Mouse (Mus musculus): ENCODE measurements at regions not wholly inside any gene's neighbourhood (a gene's known extent, or its start where the extent isn't known, plus 50 kb on each side); places are given as distances from the start of the nearest gene placed in this dataset.

DNA sequence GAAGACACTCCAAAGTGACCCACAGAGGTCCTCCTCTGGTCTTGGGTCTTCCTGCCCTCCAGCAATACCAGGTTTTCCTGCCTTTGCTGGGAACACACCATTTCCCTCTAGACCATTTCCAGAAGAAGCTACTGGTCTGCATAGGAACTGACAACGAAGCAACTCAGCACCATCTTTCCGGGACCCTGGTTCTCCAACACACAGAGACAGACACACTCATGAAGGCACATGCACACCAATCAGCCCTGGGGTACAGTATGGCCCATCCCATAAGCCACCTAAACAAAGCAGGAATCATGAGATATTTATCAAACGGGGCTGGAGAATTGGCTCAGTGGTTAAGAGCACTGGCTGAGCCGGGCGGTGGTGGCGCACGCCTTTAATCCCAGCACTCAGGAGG, 80.4 kb upstream of the Calm2 start:
- TF ChIP-seq POLR2A (IDR thresholded peaks at IDR 0.05; ENCODE audit: borderline replicate concordance, extremely low read depth, low read depth, low read length) = no peak
- no peak for TF ChIP-seq CTCF (IDR thresholded peaks at IDR 0.05; ENCODE audit: insufficient read depth, low read length)
